Mouse (Mus musculus) myocyte (in vitro differentiated cells): Measurements from ENCODE around the gene Ern1.

ENCODE experiments used
- CEBPB ChIP-seq: IDR thresholded peaks from 2 replicates; pipeline ENCODE4 v1.6.1; 2011; ENCODE audit warnings: mild to moderate bottlenecking, moderate library complexity; ENCODE audit not compliant: poor library complexity, insufficient read depth, severe bottlenecking
- MAX ChIP-seq: IDR thresholded peaks from one replicate; pipeline ENCODE4 v1.6.1; 2011; ENCODE audit warnings: low read depth, mild to moderate bottlenecking, control low read depth
- MYOD1 ChIP-seq, 3 experiments: IDR thresholded peaks; one replicate each; pipeline ENCODE4 v1.6.1; 2011; ENCODE audit warnings: control low read depth in 2 of 3, low read depth in 2 of 3, mild to moderate bottlenecking in 2 of 3, moderate library complexity in 1 of 3; ENCODE audit not compliant: insufficient read length in 2 of 3, control insufficient read depth in 1 of 3
- MYOG ChIP-seq, 3 experiments: IDR thresholded peaks; one replicate each; pipeline ENCODE4 v1.6.1; 2011; ENCODE audit warnings: control low read depth in 2 of 3, low read depth in 2 of 3, mild to moderate bottlenecking in 2 of 3; ENCODE audit not compliant: insufficient read length in 2 of 3, control insufficient read depth in 1 of 3, insufficient read depth in 1 of 3
- POLR2A ChIP-seq: IDR thresholded peaks from one replicate; pipeline ENCODE4 v1.6.1; 2011; ENCODE audit warnings: low read depth, mild to moderate bottlenecking, control low read depth, moderate library complexity; ENCODE audit not compliant: insufficient read length
- POLR2AphosphoS2 ChIP-seq: IDR thresholded peaks from one replicate; pipeline ENCODE4 v1.6.1; 2011; ENCODE audit warnings: low read depth, control low read depth; ENCODE audit not compliant: insufficient read length
- SRF ChIP-seq: IDR thresholded peaks from one replicate; pipeline ENCODE4 v1.6.1; 2011; ENCODE audit warnings: low read depth; ENCODE audit not compliant: control insufficient read depth, insufficient read length
- TCF12 ChIP-seq: IDR thresholded peaks from one replicate; pipeline ENCODE4 v1.6.1; 2011; ENCODE audit warnings: mild to moderate bottlenecking, control low read depth; ENCODE audit not compliant: poor library complexity, insufficient read depth, severe bottlenecking
- USF1 ChIP-seq: IDR thresholded peaks from one replicate; pipeline ENCODE4 v1.6.1; 2011; ENCODE audit warnings: low read depth, mild to moderate bottlenecking, control low read depth, moderate library complexity

GRCm38 (mm10) chr11:106374979-106375378, 112.7 kb downstream of the Ern1 start:
- TF ChIP-seq SRF (no peak), MAX (no peak), POLR2A (no peak), MYOD1 (IDR thresholded peaks at IDR 0.05; ENCODE audit: control insufficient read depth in 1 of 3, insufficient read length in 2 of 3, low read depth in 2 of 3) (no peak), POLR2AphosphoS2 (no peak), CEBPB (no peak), MYOG (IDR thresholded peaks at IDR 0.05; ENCODE audit: control insufficient read depth in 1 of 3, insufficient read depth in 1 of 3, insufficient read length in 2 of 3, low read depth in 2 of 3) (no peak), TCF12 (no peak), USF1 (no peak)
